Mouse (Mus musculus): ENCODE measurements around the gene Espl1.

GRCm38 (mm10) chr15:102265548-102265947 is 30.5 kb upstream of the Espl1 start:
- TF ChIP-seq POLR2A (IDR thresholded peaks at IDR 0.05; ENCODE audit: insufficient read depth, low read depth, low read length), result no peak
- no peak for TF ChIP-seq CTCF (IDR thresholded peaks at IDR 0.05; ENCODE audit: insufficient read depth, low read depth, low read length)
